Mouse (Mus musculus) thymus, adult 2 months (tissue): ENCODE data around the gene Pdss2.

ENCODE experiments used
- CTCF ChIP-seq: fragments of 200-500 bp; IDR thresholded peaks from 2 replicates; pipeline ENCODE4 v1.5.1; 2012; ENCODE audit warnings: mild to moderate bottlenecking, control low read depth, low read length, moderate library complexity, borderline replicate concordance; ENCODE audit not compliant: control insufficient read depth, poor library complexity, insufficient read depth; ENCODE audit errors: extremely low read depth
- POLR2A ChIP-seq: fragments of 200-500 bp; IDR thresholded peaks from 2 replicates; pipeline ENCODE4 v1.6.1; 2012; ENCODE audit warnings: mild to moderate bottlenecking, low read length, control low read depth, moderate library complexity; ENCODE audit not compliant: control insufficient read depth, poor library complexity, insufficient read depth; ENCODE audit errors: extremely low read depth

DNA sequence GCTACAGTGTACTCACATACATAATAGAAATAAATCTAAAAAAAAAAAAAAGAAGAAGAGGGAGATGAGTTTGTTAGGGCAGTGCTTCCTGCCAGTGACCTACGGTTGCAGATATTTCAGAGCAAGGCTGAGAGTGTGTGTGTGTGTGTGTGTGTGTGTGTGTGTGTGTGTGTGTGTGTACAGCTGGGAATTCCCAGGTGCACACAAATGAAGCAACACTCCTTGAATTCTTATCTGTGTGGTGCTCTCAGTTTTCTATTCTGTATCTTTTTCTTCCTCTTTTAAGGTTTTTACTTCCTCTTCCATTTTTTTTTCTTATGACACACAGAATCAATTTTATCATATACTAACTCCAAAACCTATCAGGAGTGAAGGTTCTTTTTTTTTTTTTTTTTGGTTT lies 283.0 kb downstream of the Pdss2 start:
- TF ChIP-seq CTCF (no peak), POLR2A (no peak)
